Mouse (Mus musculus) NIH3T3 (cell line): ENCODE measurements at regions not wholly inside any gene's neighbourhood (a gene's known extent, or its start where the extent isn't known, plus 50 kb on each side); places are given as distances from the start of the nearest gene placed in this dataset.

Experiments
- DNase-seq: peaks from one replicate; pipeline ENCODE4 v3.0.0-alpha.2; 2012; ENCODE audit warnings: low read depth

GRCm38 (mm10) chr2:64706646-64707177 lies 318.1 kb downstream of the Grb14 start:
- no peak for DNase-seq

- DNase-seq: no peak
These were observed 328.8 kb downstream of the Grb14 start for GRCm38 (mm10) chr2:64695974-64696373.

- no peak for DNase-seq
These were observed 333.3 kb downstream of the Grb14 start for GRCm38 (mm10) chr2:64691444-64691843.

- DNase-seq: no peak
These were observed 333.8 kb downstream of the Grb14 start for GRCm38 (mm10) chr2:64690996-64691395.

GRCm38 (mm10) chr2:64686781-64687180 lies 338.0 kb downstream of the Grb14 start:
- no peak for DNase-seq

GRCm38 (mm10) chr2:64649614-64650013 lies 375.2 kb downstream of the Grb14 start:
- no peak for DNase-seq

GRCm38 (mm10) chr2:64616931-64617330 lies 407.9 kb downstream of the Grb14 start:
- DNase-seq: no peak

- no peak for DNase-seq
These were observed 417.9 kb downstream of the Grb14 start for GRCm38 (mm10) chr2:64606864-64607263.

GRCm38 (mm10) chr2:64582258-64582657 lies 442.5 kb downstream of the Grb14 start:
- DNase-seq: no peak

- DNase-seq: no peak
These were observed 438.2 kb upstream of the Fign start for GRCm38 (mm10) chr2:64536032-64536431.

GRCm38 (mm10) chr2:64535351-64535851 lies 437.6 kb upstream of the Fign start:
- no peak for DNase-seq

- DNase-seq: no peak
These were observed 437.0 kb upstream of the Fign start for GRCm38 (mm10) chr2:64534869-64535268.

GRCm38 (mm10) chr2:64534344-64534743 lies 436.5 kb upstream of the Fign start:
- DNase-seq: no peak

GRCm38 (mm10) chr2:64522722-64523121 lies 424.9 kb upstream of the Fign start:
- no peak for DNase-seq

- DNase-seq: no peak
These were observed 424.4 kb upstream of the Fign start for GRCm38 (mm10) chr2:64522233-64522632.

- DNase-seq: no peak
These were observed 397.9 kb upstream of the Fign start for GRCm38 (mm10) chr2:64495725-64496124.

- DNase-seq: no peak
These were observed 368.7 kb upstream of the Fign start for GRCm38 (mm10) chr2:64466412-64466970.

GRCm38 (mm10) chr2:64462466-64463114 lies 364.8 kb upstream of the Fign start:
- DNase-seq: no peak

- no peak for DNase-seq
These were observed 364.2 kb upstream of the Fign start for GRCm38 (mm10) chr2:64462041-64462440.

- DNase-seq: no peak
These were observed 363.8 kb upstream of the Fign start for GRCm38 (mm10) chr2:64461636-64462035.

- peak; percentile 59 for DNase-seq
These were observed 360.3 kb upstream of the Fign start for GRCm38 (mm10) chr2:64458171-64458570.

- DNase-seq: no peak
These were observed 354.9 kb upstream of the Fign start for GRCm38 (mm10) chr2:64452690-64453089.

- no peak for DNase-seq
These were observed 353.9 kb upstream of the Fign start for GRCm38 (mm10) chr2:64451614-64452317.
